ENCODE assay signal across 9 mouse cellular contexts in the genomic region with DNA sequence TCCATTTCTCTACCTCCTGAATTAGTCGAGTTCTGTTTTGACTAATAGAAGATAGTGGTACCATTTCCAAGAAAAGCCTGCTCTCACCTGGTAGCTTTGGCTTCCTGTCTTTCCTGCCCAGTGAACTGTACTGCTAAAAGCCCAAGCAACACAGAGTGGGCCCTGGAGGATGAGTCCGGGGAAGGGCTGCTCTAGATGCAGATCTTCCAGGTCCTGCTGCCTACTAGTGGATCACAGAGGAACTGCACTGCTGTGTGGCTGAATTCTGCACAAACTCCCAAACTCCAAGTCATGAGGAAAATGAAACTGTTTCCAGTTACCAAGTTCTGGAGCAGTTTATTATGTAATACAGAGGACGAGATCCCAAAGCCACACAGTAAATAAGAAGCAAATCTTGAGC.
DNase-seq lines count a peak whose midpoint lies in the region; ATAC-seq and TF ChIP-seq lines count a peak whose summit lies in the region.
"Had no signal": no experiment of that assay in that cellular context is flagged by ENCODE, and none has a peak within 500 bp of the region (broad histone marks: within the 10 kb centered on the region; RNA-seq: fewer than 3 reads in every experiment).

No protein-coding gene starts in this region.

- H3K4me1 ChIP-seq in liver, adult 2 months (ENCODE audit: control insufficient read depth, insufficient read depth, low read length), result peaks cover 2% of the 10 kb centered on the region; the same call in 1 of the 2 replicates
- no peaks in the 10 kb centered on the region for H3K4me1 ChIP-seq in liver, embryonic 11.5 days (replicated peaks; ENCODE audit: control insufficient read depth, insufficient read depth, low read length)
- H3K4me1 ChIP-seq in limb, embryonic 10.5 days, result peaks cover 22% of the 10 kb centered on the region

- H3K4me3 ChIP-seq in liver, adult 2 months (ENCODE audit: insufficient read depth, low read depth, low read length), result no peak overlapping the region
- H3K4me3 ChIP-seq in liver, embryonic 11.5 days (ENCODE audit: low read depth, low read length), result no peak overlapping the region
- no peak overlapping the region for H3K4me3 ChIP-seq in limb, embryonic 10.5 days
- H3K4me3 ChIP-seq: megakaryocyte, embryonic 14.5 days had no signal

- H3K27ac ChIP-seq in liver, adult 2 months (replicated peaks; ENCODE audit: insufficient read depth, low read depth, low read length), result no peak overlapping the region
- no peak overlapping the region for H3K27ac ChIP-seq in liver, embryonic 11.5 days (ENCODE audit: low read depth, low read length)
- no peak overlapping the region for H3K27ac ChIP-seq in limb, embryonic 10.5 days

- 44% methylated on average over 3 of the region's 3 CpGs for WGBS in liver, adult 2 months
- 47% methylated on average over 3 of the region's 3 CpGs for WGBS in liver, embryonic 11.5 days
- WGBS in limb, embryonic 10.5 days, result 57% methylated on average over 3 of the region's 3 CpGs

- in situ Hi-C loops in Patski (cut with MboI; ENCODE audit: low pct_unique_long_range_greater_than_20kb), result loop anchor here (25.0 kb wide), 1 partner anchor 227 kb away; a partner anchor contains a TSS

- POLR2A ChIA-PET in Patski (lab: Charles Lee), result interaction anchor here (1.4 kb wide), 1 partner anchor 232 kb away, joined by 7 read pairs; a partner anchor contains a TSS

- no peak for ATAC-seq in liver, embryonic 11.5 days (replicated peaks; ENCODE audit: low FRiP score)
- peak; percentile 49 for ATAC-seq in Patski
- ATAC-seq in erythroid progenitor cell, adult 5-6 weeks (replicated peaks; ENCODE audit: low FRiP score, poor library complexity, severe bottlenecking), result no peak

- H3K9ac ChIP-seq in liver, adult 2 months (ENCODE audit: low read depth, low read length), result no peak overlapping the region
- no peak overlapping the region for H3K9ac ChIP-seq in liver, embryonic 11.5 days (ENCODE audit: low read depth, low read length)

- no peaks in the 10 kb centered on the region for H3K79me2 ChIP-seq in liver, adult 2 months (ENCODE audit: control insufficient read depth, insufficient read depth, low read length)

- TF ChIP-seq POLR2A in liver, adult 2 months (IDR thresholded peaks at IDR 0.05; ENCODE audit: extremely low read depth, insufficient read depth, low read length), result no peak

- CTCF ChIA-PET in Patski (lab: Charles Lee), result interaction anchor here (0.7 to 4.4 kb wide), 15 partner anchors 10 to 277 kb away, joined by 3 to 19 read pairs (median 4); a partner anchor contains a TSS

- H3K27me3 ChIP-seq in liver, adult 2 months (ENCODE audit: control insufficient read depth, insufficient read depth, low read length), result no peaks in the 10 kb centered on the region
- no peaks in the 10 kb centered on the region for H3K27me3 ChIP-seq in liver, embryonic 11.5 days (replicated peaks; ENCODE audit: control insufficient read depth, insufficient read depth, low read length)
- H3K27me3 ChIP-seq in Patski, result no peaks in the 10 kb centered on the region
- no peaks in the 10 kb centered on the region for H3K27me3 ChIP-seq in limb, embryonic 10.5 days (ENCODE audit: low read depth, poor library complexity, severe bottlenecking)

- peak; percentile 31 for DNase-seq in liver, adult 2 months (ENCODE audit: extremely low read depth, low read depth, low spot score)
- DNase-seq in liver, embryonic 11.5 days (ENCODE audit: low spot score), result no peak
- no peak for DNase-seq in Patski (ENCODE audit: low read depth, low spot score)
- peak; percentile 71 for DNase-seq in embryo, embryonic 10 days (ENCODE audit: low spot score)
- DNase-seq in heart, postnatal 4 days, result peak; percentile 70
- peak; percentile 63 for DNase-seq in limb, embryonic 10.5 days (ENCODE audit: low spot score)
- peak; percentile 29 for DNase-seq in ovary, postnatal 36 days (ENCODE audit: low spot score)

- no peak overlapping the region for H3K4me2 ChIP-seq in liver, embryonic 11.5 days

- TF ChIP-seq CTCF in liver, adult 2 months (IDR thresholded peaks at IDR 0.05; ENCODE audit: low read depth, low read length), result peak; percentile 73
- TF ChIP-seq CTCF in Patski (IDR thresholded peaks at IDR 0.05), result peak; percentile 95

- no peaks in the 10 kb centered on the region for H3K36me3 ChIP-seq in liver, adult 2 months (ENCODE audit: control insufficient read depth, insufficient read depth, low read length)
- H3K36me3 ChIP-seq in liver, embryonic 11.5 days (ENCODE audit: control insufficient read depth, insufficient read depth, low read length), result no peaks in the 10 kb centered on the region
- no peaks in the 10 kb centered on the region; the same call in 1 of the 2 replicates for H3K36me3 ChIP-seq in limb, embryonic 10.5 days

- H3K9me3 ChIP-seq in liver, embryonic 11.5 days (ENCODE audit: control insufficient read depth, low read length), result no peaks in the 10 kb centered on the region
- H3K9me3 ChIP-seq in limb, embryonic 10.5 days (replicated peaks), result no peaks in the 10 kb centered on the region
- H3K9me3 ChIP-seq: megakaryocyte, embryonic 14.5 days had no signal

Comparison
In these comparisons a context has a peak if more than half of its experiments do, and no peak if none do; other contexts are left out.
1. DNase-seq: peak in liver, adult 2 months (single experiment), embryo, embryonic 10 days (single experiment), heart, postnatal 4 days (single experiment), limb, embryonic 10.5 days (single experiment) and ovary, postnatal 36 days (single experiment); none in liver, embryonic 11.5 days (single experiment) and Patski (single experiment).